Mouse (Mus musculus) T-helper 17 cell (primary cell): Measurements from ENCODE around the gene BC049715.

Experiments used
- in situ Hi-C, 2 experiments: fragments of 300-600 bp; cut with MboI, MseI; formaldehyde crosslinking; loops; 1 replicate in 1 of 2; 2 replicates in 1 of 2; pipeline ENCODE4 v1.15.1; 2025; ENCODE audit warnings: high pct_unique_total_duplicates in 2 of 2

Gene BC049715

DNA sequence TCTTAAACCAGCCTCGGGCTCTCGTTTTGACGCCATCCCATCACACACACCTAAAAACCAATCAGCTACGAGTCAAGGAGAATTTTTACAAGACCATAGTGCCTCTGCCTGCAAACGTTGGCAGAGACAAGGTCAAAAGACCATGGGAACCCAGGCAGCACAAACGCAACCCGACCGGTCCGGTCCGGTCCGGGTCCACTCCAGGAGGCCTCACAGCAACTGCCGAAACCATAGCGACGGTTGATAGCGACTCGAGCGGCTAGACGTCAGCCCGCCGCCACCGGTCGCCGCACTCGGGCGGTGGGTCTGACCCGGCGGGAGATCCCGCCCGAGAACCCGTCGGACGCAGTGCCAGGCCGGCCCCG lies at the start of gene BC049715:
TSS of gene BC049715 (plus strand) at position 111 of the 365 bp plus-strand sequence.
- in situ Hi-C loops = no loop called here

DNA sequence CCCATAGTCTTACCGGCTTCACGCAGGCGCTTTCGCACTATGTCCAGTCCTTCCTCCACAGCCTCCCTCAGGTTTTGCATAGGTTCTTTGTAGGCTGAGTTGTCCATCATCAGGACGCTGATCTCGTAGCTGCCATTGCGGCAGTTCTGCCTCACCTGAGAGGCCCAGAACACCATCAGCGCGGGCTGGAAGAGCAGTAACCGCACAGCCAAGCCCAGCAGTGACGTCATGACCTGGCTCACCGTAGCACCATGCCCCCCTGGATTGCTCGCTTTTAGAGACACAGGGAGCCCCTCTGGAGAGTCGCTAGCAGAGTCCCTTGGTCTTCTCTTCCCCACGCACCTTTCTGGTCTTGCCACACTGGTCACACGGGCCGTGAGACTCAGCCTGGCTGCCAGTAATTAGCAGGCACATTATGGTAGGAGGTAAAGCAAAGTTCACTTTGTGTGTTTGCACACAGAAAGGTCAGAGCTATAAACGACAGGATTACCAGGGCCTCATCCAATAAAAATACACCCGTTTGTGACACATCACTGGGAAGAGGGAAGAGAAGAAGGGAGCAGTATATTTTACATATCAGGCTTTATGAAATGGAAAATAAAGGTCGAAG lies 45.9 kb upstream of the BC049715 start, which contains the start of gene Gucy2c:
TSS of gene Gucy2c (minus strand) at position 389 of the 610 bp plus-strand sequence.
- in situ Hi-C loops = no loop called here

DNA sequence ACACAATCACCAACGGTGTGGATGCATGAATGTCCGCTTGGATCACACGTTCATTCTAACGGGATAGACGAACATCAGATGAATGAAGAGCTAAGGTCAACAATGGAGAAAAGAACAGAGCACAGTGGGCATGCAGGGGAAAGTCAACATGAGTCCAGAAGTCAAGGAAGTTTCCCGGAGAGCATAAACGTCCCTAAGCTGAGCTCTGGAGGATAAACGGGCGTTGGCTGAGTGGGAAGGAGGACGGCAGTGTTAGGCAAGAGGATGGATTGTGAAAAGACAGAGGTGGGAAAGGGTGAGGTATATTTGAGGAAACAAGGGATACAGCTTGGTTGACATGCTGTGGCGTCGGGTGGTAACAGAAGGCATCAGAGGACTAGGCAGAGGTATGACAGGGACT lies 45.3 kb upstream of the BC049715 start:
- in situ Hi-C loops = no loop called here

DNA sequence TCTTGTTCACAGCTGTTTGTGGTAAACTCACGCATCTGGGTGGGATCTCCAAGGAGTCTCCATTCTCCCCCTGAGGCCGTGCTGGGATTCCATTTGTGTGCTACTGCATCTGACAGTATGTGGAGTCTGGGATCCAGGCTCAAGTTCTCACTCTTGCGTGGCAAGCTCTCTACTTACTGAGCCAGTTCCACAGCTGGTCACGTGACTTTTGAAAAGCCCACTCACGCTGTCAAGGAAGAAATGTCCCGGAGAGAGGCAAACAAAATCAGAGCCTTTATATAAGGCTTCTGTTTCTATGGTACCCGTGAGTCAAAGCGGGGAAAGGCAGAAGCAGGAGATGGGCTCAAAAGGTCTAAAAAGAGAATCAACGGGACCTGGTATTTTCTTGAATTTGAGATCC lies 44.7 kb upstream of the BC049715 start:
- in situ Hi-C loops = no loop called here

DNA sequence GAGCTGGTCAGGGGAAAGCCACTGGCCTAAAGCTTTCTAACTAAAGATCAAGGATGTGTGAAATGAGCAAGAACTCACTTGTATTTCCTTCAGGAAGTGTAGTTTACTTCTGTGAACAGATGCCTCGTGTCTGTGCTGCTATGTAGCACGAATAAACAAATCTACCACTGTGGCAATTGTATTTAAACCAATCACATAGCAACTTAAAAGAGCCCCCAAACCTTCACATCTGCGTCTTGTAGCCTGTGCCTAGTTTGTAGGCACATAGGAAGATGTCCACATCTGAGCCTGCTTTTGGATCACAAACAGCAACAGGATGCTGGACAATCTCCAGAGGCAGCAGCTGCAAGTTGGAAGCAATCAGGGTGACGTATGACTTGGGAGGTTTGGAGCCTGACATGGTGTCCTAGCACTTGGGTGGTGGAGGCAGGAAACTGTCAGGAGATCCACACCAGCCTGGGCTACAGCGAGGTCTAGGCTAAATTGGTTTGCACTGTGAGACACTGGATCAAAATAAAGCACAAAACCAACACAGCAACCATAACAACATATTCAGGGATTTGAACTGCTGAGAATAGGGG lies 37.9 kb upstream of the BC049715 start:
- in situ Hi-C loops = no loop called here

DNA sequence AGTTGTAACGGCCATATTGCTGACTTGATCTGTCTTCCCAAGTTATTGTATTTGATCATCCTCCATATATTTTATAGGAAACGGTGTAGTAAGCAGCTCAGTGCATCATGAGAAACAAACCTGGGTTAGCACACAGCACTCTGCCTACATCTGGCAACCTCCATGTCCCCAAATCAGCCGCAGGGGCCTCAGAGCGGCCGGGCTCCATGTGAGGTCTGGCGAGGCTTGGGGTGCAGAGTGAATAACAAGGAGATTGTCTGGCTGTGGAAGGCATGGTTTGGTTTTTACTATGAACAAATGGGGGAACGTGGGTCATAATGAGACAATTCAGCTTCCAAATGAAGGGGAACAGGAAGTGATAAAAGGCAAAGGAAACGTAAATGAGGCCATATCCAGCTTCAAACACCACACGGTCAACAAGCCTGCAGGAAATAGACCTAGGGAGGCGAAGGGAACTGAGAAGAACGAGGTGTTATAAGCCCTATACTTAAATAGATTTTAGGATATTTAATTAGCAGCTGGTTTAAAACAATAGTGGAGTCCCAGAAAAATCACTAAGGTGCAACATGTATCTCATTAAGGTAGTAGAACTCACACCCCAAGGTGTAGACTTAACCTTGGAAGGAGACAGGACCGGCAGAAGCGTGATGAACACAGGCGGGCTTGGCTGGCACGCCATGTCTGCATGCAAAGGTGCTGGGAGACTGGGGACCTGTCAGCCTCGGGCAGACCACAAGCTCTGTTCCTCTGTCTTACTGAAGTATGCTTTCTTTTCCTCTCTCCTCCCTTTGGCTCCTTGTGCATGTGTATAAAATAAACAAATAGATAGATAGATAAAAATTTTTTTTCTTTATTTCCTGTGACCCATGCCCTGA lies 34.3 kb upstream of the BC049715 start:
- in situ Hi-C loops = loop anchor here in 1 of 2 experiments (10.0 kb wide), 1 partner anchor 1558 kb away; no protein-coding TSS in a partner anchor

DNA sequence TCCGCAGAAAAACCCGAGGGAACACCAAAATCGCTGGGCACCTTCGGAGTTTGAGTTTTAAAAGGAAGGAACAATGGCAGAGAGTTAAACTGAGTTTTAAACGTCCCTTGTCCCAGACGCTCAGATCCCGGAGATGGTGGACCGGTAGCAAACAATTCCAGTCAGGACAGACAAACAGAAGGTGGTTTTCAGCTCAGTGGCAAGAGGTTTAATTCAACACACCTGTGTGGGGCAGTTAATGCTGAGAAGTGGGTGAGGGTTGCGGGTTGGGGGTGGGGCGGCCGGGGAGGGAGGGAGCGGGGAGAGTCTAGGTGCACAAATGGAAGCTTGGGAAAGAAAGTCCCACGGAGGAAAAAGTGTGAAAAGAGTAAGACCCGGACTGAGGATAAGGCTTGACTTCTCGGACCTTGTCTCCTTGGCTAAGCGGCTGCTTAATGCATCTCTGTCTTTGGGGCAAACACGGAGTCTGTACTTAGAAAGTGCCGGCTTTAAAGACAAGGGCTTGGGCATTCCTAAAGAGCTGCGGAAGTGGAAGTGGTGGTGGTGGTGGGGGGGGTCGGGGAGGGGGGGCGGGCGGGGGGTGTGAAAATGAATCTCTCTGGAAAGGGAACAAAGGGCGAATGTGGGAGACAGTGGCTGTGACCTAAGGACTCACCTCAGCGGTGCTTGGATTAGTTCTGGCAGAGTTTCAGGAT lies 33.4 kb upstream of the BC049715 start:
- in situ Hi-C loops = loop anchor here in 1 of 2 experiments (10.0 kb wide), 1 partner anchor 1559 kb away; no protein-coding TSS in a partner anchor

DNA sequence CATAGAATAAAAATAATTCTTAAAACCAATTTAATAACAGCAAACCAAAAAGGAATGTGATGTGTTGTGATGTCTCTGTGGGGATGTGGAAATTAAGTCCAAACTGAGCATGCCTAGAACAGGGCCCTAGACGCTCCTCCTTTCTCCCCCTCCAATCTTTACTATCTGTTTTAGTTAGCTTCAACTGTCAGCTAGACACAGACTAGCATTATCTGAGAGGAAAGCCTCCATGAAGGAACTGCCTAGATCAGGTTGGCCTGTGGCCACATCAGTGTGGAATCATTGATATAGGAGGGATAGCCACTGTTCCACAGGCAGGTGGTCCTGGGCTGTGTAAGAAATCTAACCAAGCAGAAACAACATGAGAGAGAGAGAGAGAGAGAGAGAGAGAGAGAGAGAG lies 32.3 kb upstream of the BC049715 start:
- in situ Hi-C loops = loop anchor here in 1 of 2 experiments (10.0 kb wide), 1 partner anchor 1560 kb away; no protein-coding TSS in a partner anchor

DNA sequence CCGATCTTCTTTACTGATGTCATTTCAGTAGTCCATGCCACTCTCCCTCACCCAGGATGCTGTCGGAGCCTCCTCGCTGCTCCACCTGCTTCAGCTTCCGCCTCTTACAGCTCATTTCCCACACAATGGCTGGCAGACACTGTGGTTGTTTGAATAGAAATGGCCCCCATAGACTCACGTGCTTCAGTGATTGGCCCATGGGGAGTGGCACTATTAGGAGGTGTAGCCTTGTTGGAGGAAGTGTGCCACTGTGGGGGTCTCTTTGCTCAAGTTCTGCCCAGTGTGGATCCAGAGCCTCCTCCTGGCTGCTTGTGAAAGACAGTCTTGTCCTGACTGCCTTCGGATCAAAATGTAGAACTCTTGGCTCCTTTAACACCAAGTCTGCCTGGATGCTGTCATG lies 31.6 kb upstream of the BC049715 start:
- in situ Hi-C loops = loop anchor here in 1 of 2 experiments (10.0 kb wide), 1 partner anchor 1561 kb away; no protein-coding TSS in a partner anchor

DNA sequence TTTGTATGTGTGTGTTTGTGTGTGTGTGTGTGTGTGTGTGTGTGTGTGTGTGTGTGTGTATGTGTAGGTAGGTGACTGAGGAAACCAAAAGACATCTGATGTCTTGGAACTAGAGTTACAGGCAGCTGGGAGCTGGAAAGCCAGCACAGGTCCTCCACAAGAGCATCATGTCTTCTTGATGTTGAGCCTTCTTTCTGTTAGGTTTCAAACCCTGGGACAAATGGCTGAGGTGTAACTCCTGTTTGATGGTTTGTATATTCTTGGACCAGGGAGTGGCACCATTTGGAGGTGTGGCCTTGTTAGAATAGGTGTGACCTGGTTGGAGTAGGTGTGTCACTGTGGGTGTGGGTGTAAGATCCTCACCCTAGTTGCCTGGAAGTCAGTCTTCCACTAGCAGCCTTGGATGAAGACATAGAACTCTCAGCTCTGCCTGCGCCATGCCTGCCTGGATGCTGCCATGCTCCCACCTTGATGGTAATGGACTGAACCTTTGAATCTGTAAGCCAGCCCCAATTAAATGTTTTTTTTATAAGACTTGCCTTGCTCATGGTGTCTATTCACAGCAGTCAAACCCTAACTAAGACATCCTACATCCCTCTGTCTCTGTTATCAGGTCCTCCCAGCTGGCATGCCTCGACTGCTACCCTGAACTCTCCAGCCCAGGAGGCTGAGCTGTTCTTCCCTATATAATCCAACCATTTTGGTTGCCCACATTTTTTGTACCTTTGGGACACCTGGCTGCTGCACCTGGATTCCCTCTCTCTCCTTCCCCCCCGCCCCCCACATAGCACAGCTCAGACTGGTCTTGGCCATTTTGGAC lies 29.3 kb upstream of the BC049715 start:
- in situ Hi-C loops = loop anchor here in 1 of 2 experiments (10.0 kb wide), 1 partner anchor 1563 kb away; no protein-coding TSS in a partner anchor

DNA sequence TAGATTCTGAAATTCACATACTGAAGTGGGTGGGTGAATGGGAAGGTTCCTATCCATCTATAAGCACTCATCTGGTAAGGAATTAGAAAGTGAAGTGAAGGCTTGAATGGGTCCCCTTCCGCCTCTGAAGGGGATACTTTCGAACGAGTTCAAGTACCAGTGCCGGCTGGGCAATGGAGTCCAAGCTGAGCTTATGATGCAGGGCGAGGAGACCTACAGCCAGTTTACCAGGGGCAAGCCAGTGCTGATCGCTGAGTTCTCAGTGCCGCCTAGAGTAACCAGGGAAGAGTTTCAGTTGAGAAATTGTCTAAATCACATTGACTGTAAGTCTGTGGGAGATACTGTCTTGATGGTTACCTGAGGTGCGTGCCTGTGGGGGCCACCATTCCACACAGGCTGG lies 26.7 kb upstream of the BC049715 start:
- in situ Hi-C loops = loop anchor here (10.0 to 25.0 kb wide), 3 partner anchors 164 to 1866 kb away; partner anchors contain the start of gene Strap (in 1 of the 2)

DNA sequence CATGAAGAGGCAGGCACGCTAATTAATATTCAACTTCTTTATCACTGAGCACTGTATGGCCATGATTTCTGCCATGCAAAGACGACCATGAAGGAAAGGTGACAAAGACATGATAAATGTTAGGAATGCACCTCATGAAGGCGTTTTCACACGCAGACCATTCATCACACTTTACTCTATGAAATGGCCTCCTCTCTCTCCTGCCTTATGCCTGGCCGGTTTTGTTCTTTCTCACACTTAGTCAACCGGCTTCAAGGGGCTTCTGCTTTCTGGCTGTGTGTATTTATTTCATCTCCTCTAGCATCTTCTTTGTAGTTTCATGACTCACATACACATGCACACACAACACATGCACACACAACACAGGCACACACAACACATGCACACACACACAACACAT lies 26.2 kb upstream of the BC049715 start:
- in situ Hi-C loops = loop anchor here (10.0 to 25.0 kb wide), 3 partner anchors 164 to 1866 kb away; partner anchors contain the start of gene Strap (in 1 of the 2)

DNA sequence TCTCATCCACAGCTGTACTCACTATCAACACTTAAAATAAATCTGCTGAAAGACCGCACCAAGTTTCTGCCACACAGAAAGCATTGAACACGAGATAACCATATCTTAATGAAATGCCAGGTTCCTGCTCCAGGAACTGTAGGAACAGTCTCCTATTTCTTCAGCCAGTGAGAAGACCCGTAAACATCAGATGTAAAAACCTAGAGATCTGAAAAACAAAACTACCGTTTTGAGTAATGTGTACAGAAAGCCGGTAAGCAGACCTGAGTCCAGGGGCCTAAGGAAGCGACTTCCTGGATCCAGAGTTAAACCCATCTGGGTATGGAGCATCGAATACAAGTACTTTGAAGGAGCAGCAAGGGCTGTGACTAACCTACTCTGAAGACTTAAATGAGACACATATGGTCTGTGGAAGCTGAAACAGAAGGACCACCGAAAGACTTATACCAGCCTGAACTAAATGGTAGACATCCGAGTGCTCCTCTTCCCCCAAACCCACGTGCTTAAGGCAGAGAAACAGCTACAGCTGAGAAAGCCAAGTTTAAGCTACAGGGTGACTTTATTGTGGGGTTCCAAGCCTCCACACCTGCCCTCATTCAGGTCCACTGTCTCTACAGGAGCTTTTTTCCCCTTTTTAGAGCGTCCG lies 24.2 kb upstream of the BC049715 start:
- in situ Hi-C loops = loop anchor here (10.0 to 25.0 kb wide), 3 partner anchors 162 to 1868 kb away; partner anchors contain the start of gene Strap (in 1 of the 2)

DNA sequence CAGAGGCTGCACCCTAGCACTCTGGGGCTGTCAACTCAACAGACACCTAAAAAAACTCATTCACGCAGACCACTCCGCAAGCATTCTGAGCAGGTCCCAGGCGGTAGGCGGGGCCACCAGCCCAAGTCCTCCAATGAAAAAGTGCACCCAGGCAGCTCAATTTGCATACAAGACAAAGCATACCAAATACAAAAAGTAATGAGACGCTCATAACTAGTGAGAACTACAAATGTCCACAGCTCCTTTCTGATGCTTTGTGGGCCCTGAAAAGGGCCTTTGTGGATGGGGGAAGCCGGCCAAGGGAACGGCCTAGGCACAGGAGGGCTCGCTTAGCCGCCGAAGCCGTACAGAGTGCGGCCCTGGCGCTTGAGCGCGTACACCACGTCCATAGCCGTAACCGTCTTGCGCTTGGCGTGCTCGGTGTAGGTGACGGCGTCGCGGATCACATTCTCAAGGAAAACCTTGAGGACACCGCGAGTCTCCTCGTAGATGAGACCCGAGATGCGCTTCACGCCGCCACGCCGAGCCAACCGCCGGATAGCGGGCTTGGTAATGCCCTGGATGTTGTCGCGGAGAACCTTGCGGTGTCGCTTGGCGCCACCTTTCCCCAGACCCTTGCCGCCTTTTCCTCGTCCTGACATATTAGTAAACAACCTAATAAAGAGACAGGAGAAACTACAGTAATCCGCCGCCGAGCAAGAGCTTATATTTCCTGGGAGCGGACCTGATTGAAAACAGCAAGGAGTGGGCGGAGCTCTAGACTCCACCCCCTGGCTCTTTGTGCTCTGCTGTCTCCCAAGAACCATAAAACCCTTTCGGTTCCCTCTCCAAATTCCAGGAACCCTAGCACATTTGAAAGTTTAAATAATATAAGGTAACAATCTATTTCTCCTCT lies 23.4 kb upstream of the BC049715 start, which contains the start of gene Hist4h4:
TSS of gene Hist4h4 (minus strand) at position 677 of the 895 bp plus-strand sequence.
- in situ Hi-C loops = loop anchor here (10.0 to 25.0 kb wide), 3 partner anchors 161 to 1869 kb away; partner anchors contain the start of gene Strap (in 1 of the 2)

DNA sequence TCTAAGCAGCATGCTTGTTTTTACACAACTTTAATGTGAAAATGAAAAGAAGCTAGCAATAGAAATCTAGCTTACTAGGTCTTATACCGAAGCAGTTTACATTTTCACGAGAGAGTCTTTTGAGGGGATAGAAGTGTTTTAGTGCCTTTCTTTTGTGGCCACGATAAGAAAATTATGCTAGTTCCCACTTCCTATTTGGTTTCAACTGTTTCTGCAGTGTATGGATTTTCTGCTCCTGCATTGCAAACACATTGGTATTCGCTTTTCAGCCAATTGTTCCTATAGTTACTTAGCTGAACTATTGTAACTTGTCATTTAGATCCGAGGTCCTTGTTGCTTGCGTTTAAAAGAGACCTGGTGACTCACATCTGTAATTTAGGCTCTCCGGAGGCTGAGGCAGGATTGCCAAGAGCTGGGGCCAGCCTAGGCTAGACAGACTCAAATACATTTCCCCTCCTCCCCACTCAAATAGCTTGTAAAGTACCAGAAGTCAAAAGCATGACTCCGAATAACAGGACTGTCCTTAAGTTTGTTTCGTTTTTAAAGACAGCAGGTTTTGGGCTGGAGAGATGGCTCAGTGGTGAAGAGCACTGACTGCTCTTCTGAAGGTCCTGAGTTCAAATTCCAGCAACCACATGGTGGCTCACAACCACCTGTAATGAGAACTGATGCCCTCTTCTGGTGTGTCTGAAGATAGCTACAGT lies 22.6 kb upstream of the BC049715 start:
- in situ Hi-C loops = loop anchor here (5.0 to 25.0 kb wide), 4 partner anchors 160 to 1883 kb away; partner anchors contain the start of genes Cdkn1b (in 1 of the 2) and Strap (in 1 of the 2)

DNA sequence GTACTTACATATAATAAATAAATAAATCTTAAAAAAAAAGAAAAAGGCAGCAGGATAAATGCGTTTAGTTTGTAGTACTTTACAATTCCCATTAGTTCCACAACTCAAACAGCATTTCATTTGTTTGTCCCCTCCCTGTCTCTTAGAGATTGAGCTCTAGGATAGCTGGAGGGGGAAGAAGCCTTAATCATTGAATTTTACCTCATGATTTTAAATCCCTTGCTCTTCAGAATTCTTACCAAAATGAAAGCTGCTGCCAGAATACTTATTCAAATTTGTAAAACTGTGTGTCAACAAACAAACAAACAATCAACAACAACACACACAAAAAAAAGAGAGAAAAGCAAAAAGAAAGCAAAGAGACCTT lies 22.0 kb upstream of the BC049715 start:
- in situ Hi-C loops = loop anchor here (5.0 to 25.0 kb wide), 4 partner anchors 159 to 1883 kb away; partner anchors contain the start of genes Cdkn1b (in 1 of the 2) and Strap (in 1 of the 2)

DNA sequence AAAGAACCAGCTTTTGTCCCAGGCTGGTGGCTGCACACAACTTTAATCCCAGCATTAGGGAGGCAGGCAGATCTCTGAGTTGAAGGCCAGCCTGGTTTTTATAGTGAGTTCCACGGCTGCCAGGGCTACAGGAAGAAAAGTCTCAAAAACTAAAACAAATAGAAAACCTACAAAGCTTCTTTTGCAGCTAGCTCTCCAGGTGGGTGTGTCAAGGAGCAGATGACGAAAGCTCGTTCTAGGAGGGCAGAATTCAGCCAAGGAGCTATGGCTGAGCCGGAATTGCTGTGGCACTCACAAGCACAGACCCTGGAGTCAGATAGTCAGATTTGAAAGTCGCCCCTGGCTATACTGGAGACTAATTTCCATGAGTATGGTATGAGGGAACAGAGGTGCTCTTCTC lies 20.6 kb upstream of the BC049715 start:
- in situ Hi-C loops = loop anchor here (5.0 to 25.0 kb wide), 4 partner anchors 158 to 1885 kb away; partner anchors contain the start of genes Cdkn1b (in 1 of the 2) and Strap (in 1 of the 2)
